ENCODE assay signal across 16 mouse cellular contexts in genomic region chr5:120312299-120312698, GRCm38 (mm10).
DNase-seq lines count a peak whose midpoint lies in the region; ATAC-seq and TF ChIP-seq lines count a peak whose summit lies in the region.
"Had no signal": no experiment of that assay in that cellular context is flagged by ENCODE, and none has a peak within 500 bp of the region (broad histone marks: within the 10 kb centered on the region; RNA-seq: fewer than 3 reads in every experiment).

No protein-coding gene starts in this region.

- ATAC-seq in midbrain, postnatal 0 days (ENCODE audit: low FRiP score): no peak
- no peak for ATAC-seq in midbrain, embryonic 14.5 days (ENCODE audit: low FRiP score, low TSS enrichment)
- ATAC-seq: CD4-positive, CD25-positive, alpha-beta regulatory T cell, adult 4 months had no signal

- no peak for TF ChIP-seq EP300 in MEL (IDR thresholded peaks at IDR 0.05; ENCODE audit: low read depth in 1 of 2, low read length in 2 of 2)

- TF ChIP-seq CTCF in kidney, adult 2 months (conservative IDR thresholded peaks at IDR 0.05; ENCODE audit: insufficient read depth, insufficient read length, low read depth, low read length): peak; percentile 39; the same call in 1 of the 2 replicates
- peak; percentile 69 for TF ChIP-seq CTCF in midbrain, postnatal 0 days (IDR thresholded peaks at IDR 0.05)
- TF ChIP-seq CTCF in MEL (IDR thresholded peaks at IDR 0.05 in 2 of 3, conservative IDR thresholded peaks at IDR 0.05 in 1 of 3; ENCODE audit: control insufficient read depth in 1 of 3, insufficient read depth in 1 of 3, low read depth in 2 of 3, low read length in 3 of 3, poor library complexity in 1 of 3, severe bottlenecking in 1 of 3): peak; percentile 27 to 67 (median 46)
- peak; percentile 58; the same call in 1 of the 2 replicates for TF ChIP-seq CTCF in small intestine, adult 2 months (IDR thresholded peaks at IDR 0.05; ENCODE audit: extremely low read depth, insufficient read length, insufficient replicate concordance, low read depth, low read length)

- H3K9me3 ChIP-seq in midbrain, postnatal 0 days (ENCODE audit: low read length): no peaks in the 10 kb centered on the region
- H3K9me3 ChIP-seq in midbrain, embryonic 14.5 days (ENCODE audit: control insufficient read depth, low read length): peaks cover 5% of the 10 kb centered on the region; the same call in 1 of the 2 replicates
- no peaks in the 10 kb centered on the region for H3K9me3 ChIP-seq in MEL (replicated peaks; ENCODE audit: insufficient read depth, low read length)
- H3K9me3 ChIP-seq: heart, embryonic 10.5 days had no signal

- no peak overlapping the region for H3K4me3 ChIP-seq in kidney, adult 2 months (ENCODE audit: insufficient read depth, low read depth, low read length)
- H3K4me3 ChIP-seq in midbrain, postnatal 0 days (ENCODE audit: low read depth, low read length): no peak overlapping the region
- no peak overlapping the region for H3K4me3 ChIP-seq in midbrain, embryonic 14.5 days (replicated peaks; ENCODE audit: low read depth, low read length)
- no peak overlapping the region for H3K4me3 ChIP-seq in MEL (ENCODE audit: control insufficient read depth in 1 of 2, insufficient read depth in 1 of 2, low read depth in 2 of 2, low read length in 2 of 2)
- no peak overlapping the region for H3K4me3 ChIP-seq in small intestine, adult 2 months (ENCODE audit: low read depth, low read length)
- H3K4me3 ChIP-seq: embryonic facial prominence, embryonic 12.5 days; heart, embryonic 10.5 days; liver, embryonic 13.5 days had no signal

- no peaks in the 10 kb centered on the region for H3K4me1 ChIP-seq in kidney, adult 2 months (ENCODE audit: control insufficient read depth, insufficient read depth, low read length)
- H3K4me1 ChIP-seq in midbrain, postnatal 0 days (ENCODE audit: insufficient read depth, low read length): no peaks in the 10 kb centered on the region
- no peaks in the 10 kb centered on the region; the same call in 1 of the 2 replicates for H3K4me1 ChIP-seq in midbrain, embryonic 14.5 days (ENCODE audit: control insufficient read depth, insufficient read depth, low read length)
- H3K4me1 ChIP-seq in MEL (ENCODE audit: control insufficient read depth in 1 of 2, insufficient read depth in 2 of 2, low read length in 2 of 2): no peaks in the 10 kb centered on the region
- H3K4me1 ChIP-seq in small intestine, adult 2 months (ENCODE audit: control insufficient read depth, insufficient read depth, insufficient read length, low read length): no peaks in the 10 kb centered on the region
- H3K4me1 ChIP-seq: embryonic facial prominence, embryonic 12.5 days; heart, embryonic 10.5 days; liver, embryonic 13.5 days had no signal

- H3K9ac ChIP-seq in midbrain, postnatal 0 days (replicated peaks; ENCODE audit: low read length, poor library complexity, severe bottlenecking): no peak overlapping the region
- H3K9ac ChIP-seq in midbrain, embryonic 14.5 days (replicated peaks; ENCODE audit: low read length): no peak overlapping the region
- H3K9ac ChIP-seq in MEL (ENCODE audit: control insufficient read depth, low read depth, low read length, poor library complexity, severe bottlenecking): no peak overlapping the region
- H3K9ac ChIP-seq: embryonic facial prominence, embryonic 12.5 days; liver, embryonic 13.5 days had no signal

- no peaks in the 10 kb centered on the region for H3K79me2 ChIP-seq in MEL (ENCODE audit: control insufficient read depth, insufficient read depth, low read length, poor library complexity)

- no peak; the same call in 1 of the 2 replicates for TF ChIP-seq RAD21 in MEL (IDR thresholded peaks at IDR 0.05; ENCODE audit: low read depth, low read length)

- 90% methylated on average over 6 of the region's 6 CpGs for WGBS in kidney, adult 2 months
- WGBS in midbrain, postnatal 0 days: 88% methylated on average over 6 of the region's 6 CpGs
- WGBS in midbrain, embryonic 14.5 days: 90% methylated on average over 6 of the region's 6 CpGs
- 89% methylated on average over 6 of the region's 6 CpGs for WGBS in small intestine, adult 2 months

- no peak for TF ChIP-seq POLR2A in kidney, adult 2 months (IDR thresholded peaks at IDR 0.05; ENCODE audit: low read depth, low read length)
- TF ChIP-seq POLR2A in MEL (IDR thresholded peaks at IDR 0.05; ENCODE audit: control insufficient read depth in 1 of 2, insufficient read depth in 1 of 2, low read depth in 1 of 2, low read length in 2 of 2, poor library complexity in 1 of 2): no peak
- no peak for TF ChIP-seq POLR2A in small intestine, adult 2 months (IDR thresholded peaks at IDR 0.05; ENCODE audit: low read depth, low read length)

- H3K36me3 ChIP-seq in kidney, adult 2 months (ENCODE audit: control insufficient read depth, insufficient read depth, low read length): no peaks in the 10 kb centered on the region
- H3K36me3 ChIP-seq in midbrain, postnatal 0 days (ENCODE audit: insufficient read depth, low read length): no peaks in the 10 kb centered on the region
- H3K36me3 ChIP-seq in midbrain, embryonic 14.5 days (ENCODE audit: control insufficient read depth, insufficient read depth, low read length): no peaks in the 10 kb centered on the region
- H3K36me3 ChIP-seq in MEL (ENCODE audit: control insufficient read depth in 1 of 2, insufficient read depth in 2 of 2, low read length in 2 of 2): no peaks in the 10 kb centered on the region
- H3K36me3 ChIP-seq in small intestine, adult 2 months (ENCODE audit: control insufficient read depth, insufficient read depth, low read length): no peaks in the 10 kb centered on the region
- H3K36me3 ChIP-seq: embryonic facial prominence, embryonic 12.5 days; heart, embryonic 10.5 days; liver, embryonic 13.5 days had no signal

- DNase-seq in kidney, adult 2 months: no peak
- DNase-seq in kidney, adult 18-20 months: no peak
- no peak for DNase-seq in midbrain, postnatal 0 days (ENCODE audit: low spot score)
- no peak for DNase-seq in midbrain, embryonic 14.5 days
- DNase-seq in MEL (ENCODE audit: low read depth, low spot score): no peak
- no peak for DNase-seq in frontal cortex, postnatal 10 days (ENCODE audit: low spot score in 2 of 2)
- DNase-seq: adrenal gland, adult 8-10 months; cerebellum, postnatal 25 days; gastrocnemius, postnatal 10 days; kidney, postnatal 4 days; liver, embryonic 13.5 days; spleen, adult 18-20 months had no signal

- no peak overlapping the region for H3K4me2 ChIP-seq in midbrain, postnatal 0 days (ENCODE audit: low read depth, low read length, poor library complexity, severe bottlenecking)
- no peak overlapping the region for H3K4me2 ChIP-seq in midbrain, embryonic 14.5 days (ENCODE audit: low read length)
- H3K4me2 ChIP-seq: embryonic facial prominence, embryonic 12.5 days; liver, embryonic 13.5 days had no signal

- no peak overlapping the region for H3K27ac ChIP-seq in kidney, adult 2 months (ENCODE audit: insufficient read depth, low read depth, low read length)
- H3K27ac ChIP-seq in midbrain, postnatal 0 days (ENCODE audit: low read depth, low read length): no peak overlapping the region
- H3K27ac ChIP-seq in midbrain, embryonic 14.5 days (replicated peaks; ENCODE audit: low read depth, low read length): no peak overlapping the region
- H3K27ac ChIP-seq in MEL (ENCODE audit: control insufficient read depth, low read depth, low read length): no peak overlapping the region
- no peak overlapping the region for H3K27ac ChIP-seq in small intestine, adult 2 months (ENCODE audit: insufficient read depth, low read depth, low read length)
- H3K27ac ChIP-seq: embryonic facial prominence, embryonic 12.5 days; heart, embryonic 10.5 days; liver, embryonic 13.5 days had no signal

- H3K27me3 ChIP-seq in kidney, adult 2 months (replicated peaks; ENCODE audit: control insufficient read depth, insufficient read depth, low read length): no peaks in the 10 kb centered on the region
- H3K27me3 ChIP-seq in midbrain, postnatal 0 days (ENCODE audit: insufficient read depth, low read length): 0 out of 2 replicates have a peak, but pooled peaks cover 7% of the 10 kb centered on the region
- H3K27me3 ChIP-seq in midbrain, embryonic 14.5 days (ENCODE audit: control insufficient read depth, insufficient read depth, low read length): peaks cover 9% of the 10 kb centered on the region; the same call in 1 of the 2 replicates
- no peaks in the 10 kb centered on the region for H3K27me3 ChIP-seq in MEL (ENCODE audit: control insufficient read depth in 1 of 2, insufficient read depth in 2 of 2, low read length in 2 of 2)
- H3K27me3 ChIP-seq in small intestine, adult 2 months (ENCODE audit: control insufficient read depth, insufficient read depth, low read length): no peaks in the 10 kb centered on the region

TF ChIP-seq in MEL, 35 proteins besides CTCF, POLR2A, EP300 and RAD21:
- TF ChIP-seq ETS1 (IDR thresholded peaks at IDR 0.05; ENCODE audit: low read depth, low read length) (no peak), ELF1 (IDR thresholded peaks at IDR 0.05; ENCODE audit: low read depth, low read length) (no peak), ZMIZ1 (IDR thresholded peaks at IDR 0.05; ENCODE audit: low read depth, low read length) (no peak), UBTF (IDR thresholded peaks at IDR 0.05; ENCODE audit: borderline replicate concordance, insufficient read depth, low read depth, low read length) (no peak), CHD1 (IDR thresholded peaks at IDR 0.05; ENCODE audit: low read depth, low read length) (no peak), TAL1 (IDR thresholded peaks at IDR 0.05; ENCODE audit: low read length) (no peak), MAFK (IDR thresholded peaks at IDR 0.05; ENCODE audit: borderline replicate concordance, low read depth, low read length) (no peak), USF1 (IDR thresholded peaks at IDR 0.05; ENCODE audit: low read depth, low read length) (no peak), USF2 (IDR thresholded peaks at IDR 0.05; ENCODE audit: borderline replicate concordance in 1 of 2, insufficient read depth in 1 of 2, low read depth in 1 of 2, low read length in 2 of 2) (no peak), BHLHE40 (IDR thresholded peaks at IDR 0.05; ENCODE audit: borderline replicate concordance, low read depth, low read length) (no peak), NELFE (IDR thresholded peaks at IDR 0.05; ENCODE audit: low read depth, low read length) (no peak), MEF2A (IDR thresholded peaks at IDR 0.05; ENCODE audit: extremely low read depth, insufficient replicate concordance, low read depth, low read length, poor library complexity, severe bottlenecking) (no peak), HCFC1 (IDR thresholded peaks at IDR 0.05; ENCODE audit: low read depth, low read length) (no peak), ZNF384 (IDR thresholded peaks at IDR 0.05; ENCODE audit: low read depth, low read length) (no peak), MAZ (IDR thresholded peaks at IDR 0.05; ENCODE audit: low read depth, low read length) (no peak), MYB (IDR thresholded peaks at IDR 0.05; ENCODE audit: low read depth, low read length) (no peak), RCOR1 (IDR thresholded peaks at IDR 0.05; ENCODE audit: low read depth, low read length) (no peak)
